Mouse (Mus musculus): ENCODE results near the gene Clybl.

Clybl gene

DNA sequence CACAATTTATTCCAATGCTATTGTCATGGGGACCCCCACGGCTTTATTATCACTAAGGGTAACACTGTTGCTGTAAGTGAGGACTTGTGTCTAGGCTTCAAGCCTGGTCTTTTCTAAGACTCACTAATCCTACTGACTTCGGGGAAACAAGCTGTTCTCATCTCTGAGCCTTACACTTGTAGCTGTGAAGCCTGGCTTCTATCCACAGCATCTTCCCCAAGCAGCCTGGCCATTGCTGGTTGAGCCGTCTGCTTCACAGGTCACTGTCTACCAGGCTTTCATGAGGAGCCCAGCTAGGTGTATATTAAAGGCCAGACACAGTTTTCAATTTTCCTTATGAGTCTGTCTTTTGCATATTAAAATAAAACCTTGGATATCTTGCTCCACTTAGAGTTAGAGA is 177.1 kb downstream of the Clybl start:
- DNase-seq (ENCODE audit: low spot score in 2 of 2): no peak

DNA sequence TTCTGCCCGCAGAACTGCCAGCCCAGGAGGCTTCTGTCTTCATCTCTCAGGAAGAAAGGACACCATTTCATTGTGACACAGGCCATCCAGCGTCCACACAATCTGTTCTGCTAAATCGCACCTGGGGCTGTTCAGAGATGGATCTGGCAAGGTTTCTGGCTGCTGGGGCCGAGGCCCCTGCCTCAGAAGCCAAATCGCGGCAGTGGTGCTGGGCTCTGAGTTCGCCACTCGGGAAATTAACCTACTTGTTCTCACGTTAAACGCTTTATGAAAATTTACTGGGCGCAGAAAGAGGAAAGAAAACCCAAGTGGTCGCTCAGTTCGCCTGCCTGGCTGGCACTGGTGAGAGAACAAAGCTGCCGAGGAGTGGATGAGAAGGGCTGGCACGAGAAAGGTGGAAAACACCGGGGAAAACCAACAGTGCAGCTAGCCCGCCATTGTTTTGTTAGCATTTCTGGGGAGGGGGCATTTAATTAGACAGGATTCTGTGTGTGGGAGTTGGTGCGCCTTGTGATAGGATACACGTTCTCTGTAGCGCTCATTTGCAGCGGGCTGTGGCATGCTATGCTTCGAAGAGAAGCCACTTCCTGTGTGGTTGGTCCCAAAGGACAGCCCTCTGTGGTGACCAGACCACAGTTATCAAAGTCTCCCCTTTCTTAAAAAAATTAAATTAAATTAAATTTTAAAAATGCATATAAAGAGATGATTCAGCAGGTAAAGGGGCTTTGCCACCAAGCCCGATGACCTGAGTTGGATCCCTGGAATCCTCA is 177.8 kb downstream of the Clybl start:
- no peak for DNase-seq (ENCODE audit: low spot score in 2 of 2)

DNA sequence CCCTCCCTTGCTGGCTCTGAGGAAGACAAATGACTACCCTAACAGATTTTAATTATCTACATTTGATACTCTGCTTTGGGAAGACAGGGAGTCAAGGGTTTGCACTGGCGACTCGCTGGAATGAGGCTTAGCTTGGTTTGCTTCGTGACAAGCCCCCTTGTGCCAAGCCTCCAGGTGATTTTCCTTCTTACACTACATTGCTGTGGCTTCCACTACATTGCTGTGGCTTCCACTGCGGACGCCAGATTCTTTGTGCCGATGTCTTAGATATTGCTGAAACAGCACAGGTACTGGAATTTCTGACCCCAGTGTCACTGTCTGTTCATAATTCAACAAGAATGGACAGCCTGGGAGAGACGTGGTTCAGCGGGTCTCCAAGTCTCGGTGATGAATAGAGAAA is 180.3 kb downstream of the Clybl start:
- DNase-seq (ENCODE audit: low spot score in 2 of 2): no peak

DNA sequence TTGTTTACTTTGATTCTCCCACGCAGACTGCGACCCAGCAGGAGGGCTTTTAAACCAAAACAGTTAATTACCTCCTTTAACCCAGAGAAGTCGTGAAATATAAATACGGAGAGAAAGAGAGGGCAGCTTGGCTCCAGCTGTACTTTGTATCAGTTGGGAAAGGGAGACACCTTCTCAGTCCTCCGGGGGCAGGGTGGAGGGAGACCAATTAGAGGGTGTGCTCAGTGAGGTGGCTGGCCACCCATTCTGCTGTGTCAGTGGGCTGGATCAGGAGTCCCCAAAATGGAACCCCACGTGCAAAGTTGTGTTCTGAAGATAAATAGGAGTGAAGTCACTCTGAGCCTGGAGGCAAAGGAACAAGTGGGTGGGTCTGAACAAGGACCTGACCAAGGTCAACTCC is 181.7 kb downstream of the Clybl start:
- DNase-seq (ENCODE audit: low spot score in 2 of 2): no peak

DNA sequence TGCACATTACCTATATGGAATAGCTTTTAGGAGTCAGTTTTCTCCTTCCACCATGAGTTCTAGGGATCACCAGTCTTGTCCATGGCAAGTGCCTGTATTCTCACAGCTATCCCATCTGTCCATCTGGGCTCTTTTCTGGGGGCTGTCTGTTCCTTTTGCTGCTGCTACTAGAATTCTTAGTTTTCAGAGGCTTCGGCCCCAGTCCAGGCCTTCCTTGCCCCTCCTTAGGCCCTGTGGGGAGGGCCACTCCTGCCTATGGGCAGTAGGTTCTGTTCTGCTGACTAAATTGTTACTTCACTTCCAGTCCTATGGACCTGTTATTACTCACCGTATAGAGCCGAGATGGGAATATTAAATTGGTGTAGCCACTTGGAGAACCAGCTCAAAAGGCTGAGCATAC is 182.5 kb downstream of the Clybl start:
- DNase-seq (ENCODE audit: low spot score in 2 of 2): no peak

DNA sequence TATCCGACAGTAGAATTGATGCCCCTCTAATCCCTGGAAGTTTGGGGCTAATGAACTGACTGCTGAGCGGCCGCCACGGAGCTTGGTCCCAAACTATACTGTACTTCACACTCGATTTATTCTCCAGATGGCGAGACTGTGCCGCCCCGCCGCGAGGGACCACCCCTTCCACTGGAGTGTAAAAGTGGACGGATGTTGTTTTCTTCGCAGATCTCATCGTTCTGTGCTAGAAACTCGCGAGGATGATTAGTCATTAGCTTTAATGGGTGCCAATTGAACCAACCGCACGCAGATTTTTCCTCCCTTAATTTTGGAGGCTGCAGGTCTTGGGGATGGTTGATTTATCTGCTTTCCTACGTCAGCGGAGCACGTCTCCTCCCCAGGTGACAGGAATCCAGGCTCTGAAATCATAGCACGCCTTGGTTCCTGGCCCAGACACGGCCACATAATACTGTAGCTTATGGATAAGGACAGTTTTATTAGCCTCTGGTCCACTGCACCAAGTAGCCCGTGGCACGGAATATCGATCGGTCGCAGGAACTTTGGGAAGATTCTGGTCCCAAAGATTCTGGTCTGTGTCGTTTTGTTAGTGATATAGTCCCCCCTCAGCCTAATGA is 185.9 kb downstream of the Clybl start:
- no peak for DNase-seq (ENCODE audit: low spot score in 2 of 2)

DNA sequence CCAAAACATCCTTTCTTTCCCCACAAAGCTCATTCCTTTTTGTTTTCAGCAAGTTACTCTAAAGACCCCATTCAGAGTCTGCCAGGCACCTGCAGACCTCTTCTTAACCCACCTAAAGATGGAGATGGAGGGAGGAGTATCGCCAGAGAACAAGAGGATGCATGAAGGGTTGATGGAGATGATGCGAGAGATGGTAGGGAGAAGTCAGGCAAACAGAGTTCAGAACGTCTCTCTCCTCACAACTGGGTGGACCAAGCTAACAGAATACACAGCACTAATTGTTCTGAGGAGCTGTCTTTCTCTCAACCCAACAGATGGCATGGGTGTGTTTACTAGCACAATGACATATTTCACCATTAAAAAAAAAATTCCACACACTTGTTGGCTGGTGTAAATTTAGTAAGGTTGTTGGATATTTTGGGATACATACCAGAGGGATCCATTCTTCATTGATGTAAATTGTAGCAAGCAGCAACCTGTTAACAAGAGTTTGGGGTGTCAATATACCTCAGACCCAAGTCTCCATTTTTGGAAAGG is 186.4 kb downstream of the Clybl start:
- DNase-seq (ENCODE audit: low spot score in 2 of 2): no peak

DNA sequence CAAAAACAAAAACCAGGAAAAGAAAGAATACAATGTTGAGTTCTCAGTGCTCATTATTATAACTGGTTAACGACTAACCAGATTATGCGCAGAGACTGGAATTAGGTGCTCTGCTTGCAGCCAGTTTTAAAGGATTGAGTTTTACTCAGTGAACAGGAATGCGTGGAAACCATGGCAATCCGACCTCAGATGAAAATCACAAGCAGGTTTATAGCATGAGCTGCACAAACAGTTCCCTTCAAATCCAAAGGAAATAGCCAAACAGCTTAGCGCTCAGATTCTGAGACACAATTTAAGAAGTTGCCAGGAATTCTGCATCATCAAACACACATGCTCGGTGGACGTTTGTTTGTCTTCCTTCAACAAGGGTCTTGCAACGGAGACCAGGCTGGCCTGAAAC is 187.0 kb downstream of the Clybl start:
- no peak for DNase-seq (ENCODE audit: low spot score in 2 of 2)

DNA sequence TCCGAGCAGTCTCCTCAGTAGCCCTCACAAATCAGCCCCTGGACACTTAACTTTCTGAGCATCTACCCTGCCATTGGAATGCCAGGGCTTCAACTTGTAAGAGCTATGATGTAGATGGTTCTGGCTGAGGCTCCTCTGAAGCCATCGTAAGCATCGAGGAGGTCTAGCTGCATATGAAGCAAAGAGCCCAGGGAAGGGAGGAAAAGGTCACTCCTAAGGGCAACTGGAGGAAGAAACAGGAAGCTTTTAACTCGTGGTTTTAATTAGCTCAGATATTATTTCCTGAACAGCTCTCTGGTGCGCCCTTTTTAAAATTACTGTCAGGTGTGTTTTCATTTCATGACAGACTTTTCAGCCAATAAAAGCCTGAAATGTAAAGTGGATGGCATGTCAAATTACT is 190.5 kb downstream of the Clybl start:
- DNase-seq (ENCODE audit: low spot score in 2 of 2): no peak

DNA sequence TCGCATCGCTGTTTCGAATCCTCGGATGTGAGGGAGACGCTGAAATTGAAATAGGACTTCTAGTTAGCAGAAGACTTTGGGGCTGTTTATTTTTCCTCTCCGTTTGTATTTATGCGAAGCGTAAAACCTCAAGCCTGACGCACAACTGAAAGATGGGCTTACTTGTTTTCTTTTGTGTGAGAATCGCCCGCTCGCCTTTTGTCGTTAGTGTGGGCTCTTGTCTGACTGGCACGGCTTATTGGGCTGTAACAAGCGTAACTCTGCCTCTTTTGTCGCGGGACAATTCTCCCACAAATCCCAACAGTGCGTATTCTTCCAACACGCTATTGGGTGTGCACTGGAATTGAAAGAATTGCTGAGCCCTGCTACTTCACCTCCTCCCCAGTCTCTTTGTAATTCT is 192.0 kb downstream of the Clybl start:
- no peak for DNase-seq (ENCODE audit: low spot score in 2 of 2)

DNA sequence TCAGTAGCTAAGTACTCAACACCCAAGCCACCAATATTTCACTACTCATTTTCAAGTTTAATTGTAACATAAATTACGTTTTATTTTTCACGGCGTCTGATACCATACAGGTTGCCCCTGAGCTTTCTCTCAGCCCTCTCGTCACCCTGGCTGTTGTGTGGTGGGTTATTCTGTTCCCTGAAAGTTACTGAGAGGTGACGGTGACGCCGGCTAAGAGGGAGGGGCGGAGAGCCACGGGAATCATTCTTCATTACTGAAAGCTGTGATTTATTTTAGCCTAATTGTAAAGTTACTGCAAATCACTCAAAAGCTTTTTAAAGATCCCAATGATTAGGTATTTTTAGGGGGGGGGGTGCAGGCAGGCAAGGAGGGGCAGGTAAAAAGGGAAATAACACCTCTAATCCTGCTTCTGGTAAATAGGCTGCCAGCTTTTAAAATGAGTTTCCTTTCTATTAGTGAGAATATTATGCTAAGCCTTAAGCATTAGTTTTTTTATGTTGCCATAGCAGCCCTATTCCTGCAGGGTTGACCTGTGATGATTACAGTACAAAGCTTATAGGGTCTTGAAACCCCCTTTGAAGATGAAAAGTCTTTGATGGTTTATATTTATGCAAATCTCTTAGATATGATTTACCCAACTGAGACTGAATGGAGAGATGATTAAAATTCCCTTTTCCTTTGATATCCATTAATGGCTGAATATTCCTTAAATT is 192.9 kb downstream of the Clybl start:
- no peak for DNase-seq (ENCODE audit: low spot score in 2 of 2)

DNA sequence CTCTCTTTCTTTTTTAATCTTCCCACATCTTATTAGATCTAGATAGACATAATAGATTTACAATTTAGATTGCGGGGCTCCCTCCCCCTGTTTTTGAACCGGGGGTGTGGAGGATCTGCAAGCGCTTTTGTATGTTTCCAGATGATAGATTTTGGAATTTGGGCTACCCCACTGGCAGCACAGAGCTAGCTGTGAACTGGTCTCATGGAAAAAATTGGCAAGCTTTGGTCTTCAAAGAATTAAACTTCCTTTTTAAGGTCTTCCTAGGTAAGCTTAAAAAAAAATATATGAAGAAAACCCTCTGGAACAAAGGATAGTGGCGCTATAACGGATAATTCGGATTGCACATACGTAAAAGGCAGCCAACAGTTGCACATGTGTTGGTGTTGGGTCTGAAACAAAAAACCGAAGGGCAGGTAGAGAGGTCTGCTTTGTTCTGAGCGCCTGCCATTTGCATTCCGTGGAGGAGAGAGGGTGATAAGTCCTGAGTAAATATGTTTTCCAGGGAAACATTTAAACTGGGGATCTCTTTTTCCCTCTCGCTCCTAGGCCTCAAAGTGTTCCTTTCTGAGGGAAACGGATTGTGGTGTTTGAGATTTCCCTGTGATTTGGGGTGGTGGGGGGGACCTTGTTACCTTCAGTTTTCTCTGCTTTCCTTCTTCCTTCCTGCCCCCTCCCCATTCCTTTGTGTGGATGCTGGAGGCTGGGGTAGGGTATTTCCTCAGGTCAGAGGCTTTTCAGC is 193.7 kb downstream of the Clybl start:
- no peak for DNase-seq (ENCODE audit: low spot score in 2 of 2)

DNA sequence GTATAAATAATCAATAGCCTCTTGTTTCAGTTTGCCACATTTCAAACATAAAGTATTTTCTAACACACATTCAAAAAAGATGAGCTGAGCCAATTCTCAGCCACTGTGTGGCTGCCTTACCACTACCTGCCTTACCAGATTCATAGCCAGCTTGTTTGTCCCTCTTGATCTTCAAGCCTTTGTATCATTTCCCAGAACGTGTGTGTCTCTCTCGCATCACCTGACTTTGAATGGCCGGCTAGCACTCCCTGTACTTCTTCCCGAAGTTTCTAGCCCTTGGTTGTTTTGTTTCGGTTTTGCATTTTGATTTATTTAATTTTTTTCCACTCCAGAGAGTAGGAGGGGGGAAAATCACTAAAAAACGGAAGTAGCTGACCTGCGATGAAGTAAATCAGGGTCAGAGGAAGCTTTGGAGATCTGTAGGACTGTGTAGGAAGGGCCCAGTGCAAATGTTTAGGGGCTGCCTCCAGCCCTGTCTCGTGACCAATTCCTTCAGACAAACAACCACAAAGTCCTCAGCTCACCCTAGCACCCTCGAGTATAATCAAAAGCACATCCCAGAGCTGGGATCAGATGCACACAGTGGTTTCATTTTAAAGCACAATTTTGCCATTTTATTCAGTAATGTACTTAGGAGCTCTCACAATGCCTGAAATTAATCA is 195.1 kb downstream of the Clybl start:
- DNase-seq (ENCODE audit: low spot score in 2 of 2): no peak

DNA sequence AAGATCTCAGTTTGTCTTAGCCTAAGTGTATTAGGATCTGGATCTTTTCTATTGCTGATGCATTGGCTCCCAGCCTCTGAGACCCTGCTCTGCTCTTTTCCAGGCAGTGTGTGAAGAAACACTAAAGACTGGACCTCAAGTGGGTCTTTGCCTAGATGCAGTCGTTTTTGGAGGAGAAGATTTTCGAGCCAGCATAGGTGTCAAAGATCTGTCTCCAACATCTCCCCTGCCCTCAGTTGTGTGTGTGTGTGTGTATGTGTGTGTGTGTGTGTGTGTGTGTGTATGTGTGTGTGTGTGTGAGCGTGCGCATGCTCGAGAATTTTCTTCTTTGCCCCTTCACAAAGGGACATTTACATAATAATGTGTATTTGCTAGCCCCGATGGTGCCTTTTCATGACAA is 196.2 kb downstream of the Clybl start:
- no peak for DNase-seq (ENCODE audit: low spot score in 2 of 2)

DNA sequence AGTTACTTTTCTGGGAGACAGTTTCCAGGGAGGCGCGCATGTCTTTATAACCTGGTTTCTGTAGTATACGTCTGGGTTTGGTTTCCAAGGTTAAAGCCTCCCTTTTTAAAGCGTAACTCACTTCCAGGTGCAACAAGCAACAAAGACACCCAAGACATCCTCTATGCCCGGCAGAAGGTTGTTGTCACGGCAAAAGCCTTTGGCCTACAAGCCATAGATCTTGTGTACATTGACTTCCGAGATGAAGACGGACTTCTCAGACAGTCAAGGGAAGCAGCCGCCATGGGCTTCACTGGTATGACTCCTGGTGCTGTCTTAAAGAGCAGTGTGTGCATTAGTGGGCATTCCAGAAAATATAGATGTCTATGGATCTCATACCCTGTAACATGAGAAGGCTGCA is 197.6 kb downstream of the Clybl start:
- DNase-seq (ENCODE audit: low spot score in 2 of 2): no peak

DNA sequence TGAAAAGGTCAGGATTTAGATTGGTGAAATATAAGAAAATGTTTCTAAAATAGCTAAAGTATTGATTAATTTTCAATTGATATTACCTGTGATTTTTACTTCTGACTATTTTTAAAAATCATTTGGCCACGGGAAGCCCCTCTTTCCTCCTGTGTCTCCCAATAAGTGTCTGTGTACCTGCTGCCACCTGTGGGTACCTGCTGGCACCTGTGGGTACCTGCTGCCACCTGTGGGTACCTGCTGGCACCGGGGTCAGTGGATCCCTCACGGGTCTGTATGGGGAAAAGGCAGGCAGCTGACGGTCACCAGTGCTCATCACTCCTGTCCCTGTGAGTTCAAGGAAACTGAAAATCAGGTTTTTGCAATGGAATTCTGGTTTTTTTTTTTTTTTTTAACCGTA is 198.5 kb downstream of the Clybl start:
- DNase-seq (ENCODE audit: low spot score in 2 of 2): no peak

DNA sequence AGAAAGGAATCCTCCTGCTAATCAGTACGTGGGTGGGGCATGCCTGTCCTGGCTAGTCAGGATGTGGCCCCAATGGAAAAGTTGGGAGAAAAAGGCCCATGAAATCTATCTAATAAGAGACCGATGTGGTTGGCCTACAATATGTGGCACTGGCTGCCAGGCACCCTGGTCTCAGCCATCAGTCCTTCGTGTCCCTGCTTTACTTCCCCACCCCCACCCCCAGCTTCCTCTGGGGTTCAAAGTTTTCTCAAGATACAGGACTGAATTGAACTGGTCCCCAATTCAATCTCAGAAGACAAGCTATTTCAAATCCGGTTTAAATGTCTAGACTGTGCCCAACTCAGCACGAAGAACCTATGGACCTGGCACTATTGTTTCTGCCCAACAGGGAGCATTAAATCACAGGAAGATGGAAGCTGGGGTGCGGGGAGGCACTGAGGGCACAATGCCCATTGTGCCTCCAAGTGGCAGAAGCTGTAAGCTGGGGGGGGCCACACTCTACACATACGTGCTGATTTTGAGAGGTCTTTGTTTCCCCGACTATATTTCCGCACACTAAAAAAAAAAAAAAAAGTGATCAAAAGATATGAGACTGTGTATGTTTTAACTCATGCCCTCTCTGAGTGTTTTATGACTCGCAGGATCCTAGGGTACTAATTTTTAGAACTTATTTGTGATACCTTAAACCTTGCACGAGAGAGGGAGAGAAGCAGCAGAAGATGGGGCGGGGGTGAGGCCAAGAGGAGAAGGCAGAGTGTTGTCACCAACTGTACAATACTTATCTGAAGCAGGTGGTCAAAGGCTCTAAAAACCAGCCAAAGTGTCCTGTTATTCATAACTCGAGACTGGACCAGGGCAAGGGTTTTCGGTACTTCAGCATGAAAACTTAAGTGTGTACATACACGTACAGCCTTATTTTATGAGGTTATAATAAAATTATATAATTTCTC is 199.7 kb downstream of the Clybl start:
- DNase-seq (ENCODE audit: low spot score in 2 of 2): no peak

DNA sequence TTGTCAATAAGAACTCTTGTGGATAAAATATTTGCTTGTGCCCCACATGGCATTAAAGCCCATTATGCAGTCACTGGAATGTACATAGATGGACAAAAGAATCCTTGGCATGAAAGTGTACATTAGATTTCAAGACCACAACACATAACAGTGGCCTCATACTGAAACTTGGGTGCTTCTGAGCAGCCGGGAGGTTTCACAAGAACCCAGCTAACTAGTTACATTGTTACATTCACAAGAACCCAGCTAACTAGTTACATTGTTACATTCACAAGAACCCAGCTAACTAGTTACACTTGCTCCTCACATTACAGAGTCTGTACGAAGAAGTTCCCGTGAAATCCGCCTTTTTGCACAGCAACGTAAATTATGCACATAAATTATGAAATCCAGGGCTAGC is 200.8 kb downstream of the Clybl start:
- no peak for DNase-seq (ENCODE audit: low spot score in 2 of 2)

DNA sequence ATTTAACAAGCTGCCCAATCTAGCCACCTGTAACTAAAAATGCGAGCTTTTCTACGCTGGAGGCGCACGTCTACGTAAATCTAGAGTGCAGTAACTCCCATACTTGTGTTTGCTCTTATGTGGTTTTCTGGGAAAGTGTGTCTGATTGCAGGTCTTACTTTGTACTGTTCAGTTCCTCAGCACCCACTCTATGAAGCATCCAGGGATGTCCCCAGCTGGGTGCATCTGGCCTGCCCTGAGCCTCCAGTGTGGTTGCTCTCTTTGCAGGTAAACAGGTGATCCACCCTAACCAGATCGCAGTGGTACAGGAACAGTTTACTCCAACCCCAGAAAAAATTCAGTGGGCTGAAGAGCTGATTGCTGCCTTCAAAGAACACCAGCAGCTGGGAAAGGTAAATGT is 202.4 kb downstream of the Clybl start:
- no peak for DNase-seq (ENCODE audit: low spot score in 2 of 2)

DNA sequence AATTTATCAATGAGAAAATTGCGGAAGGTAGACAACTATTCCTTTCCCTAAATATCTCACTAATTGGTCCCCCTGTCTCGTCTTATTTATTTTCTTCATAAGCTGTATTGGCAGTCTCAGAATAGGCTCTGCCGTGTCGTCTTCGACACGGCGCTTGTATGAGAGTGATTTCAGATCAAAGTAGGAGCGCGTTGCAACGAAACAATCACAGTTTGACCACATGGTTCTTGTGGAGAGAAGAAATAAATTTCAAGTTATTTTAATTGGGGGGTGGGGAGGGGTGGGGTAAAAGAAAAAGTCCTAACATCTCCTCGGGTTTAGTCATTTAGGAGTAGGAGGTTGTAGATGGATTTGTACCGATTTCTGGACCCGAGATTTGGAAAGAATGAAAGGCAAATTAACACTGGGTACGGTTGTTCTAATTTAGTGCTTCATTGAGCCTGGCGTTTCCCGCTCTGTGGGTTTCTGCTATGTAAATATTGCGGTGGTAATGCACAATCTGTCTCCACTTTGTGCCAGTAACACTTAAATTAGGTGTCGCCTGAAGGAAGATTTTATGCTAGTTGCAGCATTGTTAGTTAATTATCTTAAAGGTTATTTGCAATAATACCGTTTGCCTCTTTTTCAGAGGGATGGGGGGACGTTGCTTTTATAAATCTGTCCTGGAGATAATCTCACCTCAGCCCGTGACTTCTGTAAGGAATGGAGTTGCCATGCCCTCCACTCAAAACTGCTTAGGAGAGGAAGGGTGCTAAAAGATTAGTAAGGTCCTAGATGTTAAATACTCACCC is 203.1 kb downstream of the Clybl start:
- DNase-seq (ENCODE audit: low spot score in 2 of 2): no peak
